Mouse (Mus musculus) ES-Bruce4 (cell line): ENCODE data around the gene Map4k4. TPM values are rescaled to one million over a fixed set of nuclear protein-coding genes. Genes with fewer than 3 reads are reported as not detected.

Experiments
- H3K27ac ChIP-seq: 2 replicates; pipeline ENCODE4 v1.5.1; 2012; ENCODE audit warnings: low read length, inconsistent platforms; ENCODE audit not compliant: insufficient read depth
- H3K27me3 ChIP-seq: 2 replicates; pipeline ENCODE4 v1.6.1; 2012; ENCODE audit warnings: mild to moderate bottlenecking, low read length, inconsistent platforms; ENCODE audit not compliant: control insufficient read depth, poor library complexity, insufficient read depth, severe bottlenecking
- H3K36me3 ChIP-seq: 2 replicates; pipeline ENCODE4 v1.6.1; 2012; ENCODE audit warnings: inconsistent platforms, mild to moderate bottlenecking, low read length, moderate library complexity; ENCODE audit not compliant: control insufficient read depth, poor library complexity, insufficient read depth, severe bottlenecking
- H3K4me1 ChIP-seq: one replicate; pipeline ENCODE4 v1.8.1; 2011; ENCODE audit warnings: low read length; ENCODE audit not compliant: control insufficient read depth, insufficient read depth
- H3K4me3 ChIP-seq: 2 replicates; pipeline ENCODE4 v1.5.1; 2011; ENCODE audit warnings: low read depth, mild to moderate bottlenecking, low read length
- H3K9ac ChIP-seq: 2 replicates; pipeline ENCODE4 v1.6.1; 2012; ENCODE audit warnings: low read depth, mild to moderate bottlenecking, inconsistent platforms; ENCODE audit not compliant: poor library complexity, severe bottlenecking
- H3K9me3 ChIP-seq: replicated peaks from 2 replicates; pipeline ENCODE4 v1.6.1; 2012; ENCODE audit warnings: mild to moderate bottlenecking, low read length, inconsistent platforms; ENCODE audit not compliant: control insufficient read depth, poor library complexity, insufficient read depth, severe bottlenecking
- CTCF ChIP-seq: IDR thresholded peaks from one replicate; pipeline ENCODE4 v1.8.1; 2011; ENCODE audit warnings: low read depth, low read length
- EP300 ChIP-seq: IDR thresholded peaks from 2 replicates; pipeline ENCODE4 v1.6.1; 2011; ENCODE audit warnings: low read depth, low read length; ENCODE audit not compliant: insufficient read depth
- POLR2A ChIP-seq: IDR thresholded peaks from one replicate; pipeline ENCODE4 v1.8.1; 2011; ENCODE audit warnings: low read length; ENCODE audit not compliant: insufficient read depth
- polyA plus RNA-seq: library from polyadenylated mRNA; stranded (reverse); fragments of >200 nt; gene quantifications from 2 replicates; pipeline ENCODE4 v1.2.4, GENCODE M21; 2011; ENCODE audit warnings: low read depth; ENCODE audit not compliant: missing spikeins, insufficient read depth, insufficient read length

The Map4k4 gene
- polyA plus RNA-seq, 1 experiment = 308 TPM

DNA sequence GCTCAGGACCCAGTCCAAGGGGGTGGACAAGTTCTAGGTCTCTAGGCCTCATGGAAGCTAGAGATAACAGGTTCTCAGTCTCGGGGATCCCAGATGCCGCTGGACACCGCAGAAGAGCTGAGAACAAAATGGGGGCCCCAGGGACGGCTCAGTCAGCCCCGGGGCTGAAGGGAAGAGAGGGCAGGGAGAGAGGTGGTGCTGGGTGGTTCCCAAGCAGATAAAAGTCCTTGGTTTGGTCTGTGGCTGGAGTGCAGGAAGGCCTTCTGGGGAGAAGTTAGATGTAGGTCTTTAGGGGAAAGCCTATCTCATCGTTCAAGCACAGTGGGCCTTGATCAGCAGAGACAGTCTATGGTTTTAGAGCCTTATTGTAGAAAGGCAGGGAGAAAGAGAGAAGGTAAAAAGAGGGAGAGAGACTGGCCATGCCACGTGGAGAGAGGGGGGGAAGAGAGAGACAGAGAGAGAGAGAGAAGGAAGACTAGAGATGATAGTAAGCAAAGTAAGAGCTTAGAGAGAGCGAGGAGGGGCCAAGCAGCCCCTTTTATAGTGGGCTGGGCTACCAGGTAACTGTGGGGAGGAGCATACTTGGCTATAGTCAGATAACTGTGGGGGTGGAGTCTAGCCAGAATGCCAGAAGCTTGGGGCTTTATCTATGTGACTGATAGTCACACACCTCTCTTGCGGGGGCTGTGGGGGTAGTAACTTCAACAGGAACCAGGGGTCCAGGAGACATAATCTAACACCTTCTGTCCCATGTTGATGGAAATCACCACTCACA lies 34.2 kb upstream of the Map4k4 start:
- Histone ChIP-seq H3K36me3 (no peaks in the 10 kb centered on the region), H3K4me1 (peaks cover 4% of the 10 kb centered on the region), H3K27ac (no peak overlapping the region), H3K9ac (no peak overlapping the region), H3K4me3 (no peak overlapping the region), H3K9me3 (no peaks in the 10 kb centered on the region), H3K27me3 (no peaks in the 10 kb centered on the region)
- TF ChIP-seq EP300 (no peak), CTCF (no peak), POLR2A (no peak)

DNA sequence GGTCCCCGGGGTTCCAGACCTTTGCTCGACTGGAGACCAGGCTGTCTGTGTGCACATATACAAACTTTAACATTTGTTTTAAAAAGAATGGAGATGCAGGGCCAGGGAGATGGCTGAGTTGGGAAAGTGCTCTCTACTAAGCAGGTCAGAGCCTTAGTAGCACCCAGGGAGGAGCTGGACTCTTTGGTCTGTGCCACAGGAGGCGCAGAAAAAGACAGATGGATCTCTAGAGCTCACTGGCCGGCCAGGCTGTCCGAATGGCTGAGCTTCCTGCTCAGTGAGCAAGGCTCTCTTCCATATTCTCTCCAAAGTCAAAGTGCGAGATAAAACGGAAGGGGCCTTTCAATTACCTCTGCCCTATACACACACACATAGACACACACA lies 33.6 kb upstream of the Map4k4 start:
- no peaks in the 10 kb centered on the region for H3K36me3 ChIP-seq
- H3K4me3 ChIP-seq = no peak overlapping the region
- H3K4me1 ChIP-seq = peaks cover 4% of the 10 kb centered on the region
- no peak overlapping the region for H3K9ac ChIP-seq
- H3K9me3 ChIP-seq = no peaks in the 10 kb centered on the region
- no peaks in the 10 kb centered on the region for H3K27me3 ChIP-seq
- no peak overlapping the region for H3K27ac ChIP-seq
- TF ChIP-seq POLR2A = no peak
- TF ChIP-seq EP300 = no peak
- no peak for TF ChIP-seq CTCF

DNA sequence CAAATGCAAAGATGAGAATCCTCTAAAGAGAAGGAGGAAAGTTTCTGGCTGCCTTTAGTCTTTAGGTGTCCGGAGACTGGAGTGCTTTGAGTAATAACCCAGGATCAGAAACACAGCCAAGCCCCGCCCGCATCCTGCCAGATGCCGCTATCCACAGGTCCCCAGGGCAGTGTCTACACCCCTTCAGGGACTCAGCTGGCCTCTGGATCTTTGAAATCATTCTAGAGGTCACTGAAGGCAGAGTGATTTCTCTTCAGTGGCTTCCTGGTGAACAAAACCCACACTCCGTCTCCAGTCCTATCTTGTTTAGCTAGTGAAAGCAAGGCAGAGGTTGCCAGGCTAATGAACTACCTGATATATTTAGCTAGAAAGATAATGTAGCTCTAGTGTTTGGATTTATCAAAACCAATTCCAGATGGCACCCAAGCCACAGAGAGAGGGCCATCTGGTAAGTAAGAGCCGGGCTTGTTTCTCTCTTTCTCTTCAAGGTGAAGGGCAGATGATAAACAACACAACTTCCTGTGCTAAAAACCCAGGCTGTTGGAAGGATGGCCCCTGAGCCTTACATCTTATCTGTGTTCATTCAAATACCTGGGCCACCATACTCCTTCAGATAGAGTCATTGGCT lies 32.6 kb upstream of the Map4k4 start:
- no peaks in the 10 kb centered on the region for H3K27me3 ChIP-seq
- H3K9ac ChIP-seq = no peak overlapping the region
- H3K4me1 ChIP-seq = peaks cover 4% of the 10 kb centered on the region
- H3K4me3 ChIP-seq = no peak overlapping the region
- TF ChIP-seq POLR2A = no peak
- 0 out of 2 replicates have a peak, but pooled peaks have one; percentile 24 for TF ChIP-seq EP300
- H3K36me3 ChIP-seq = no peaks in the 10 kb centered on the region
- H3K9me3 ChIP-seq = no peaks in the 10 kb centered on the region
- no peak overlapping the region for H3K27ac ChIP-seq

DNA sequence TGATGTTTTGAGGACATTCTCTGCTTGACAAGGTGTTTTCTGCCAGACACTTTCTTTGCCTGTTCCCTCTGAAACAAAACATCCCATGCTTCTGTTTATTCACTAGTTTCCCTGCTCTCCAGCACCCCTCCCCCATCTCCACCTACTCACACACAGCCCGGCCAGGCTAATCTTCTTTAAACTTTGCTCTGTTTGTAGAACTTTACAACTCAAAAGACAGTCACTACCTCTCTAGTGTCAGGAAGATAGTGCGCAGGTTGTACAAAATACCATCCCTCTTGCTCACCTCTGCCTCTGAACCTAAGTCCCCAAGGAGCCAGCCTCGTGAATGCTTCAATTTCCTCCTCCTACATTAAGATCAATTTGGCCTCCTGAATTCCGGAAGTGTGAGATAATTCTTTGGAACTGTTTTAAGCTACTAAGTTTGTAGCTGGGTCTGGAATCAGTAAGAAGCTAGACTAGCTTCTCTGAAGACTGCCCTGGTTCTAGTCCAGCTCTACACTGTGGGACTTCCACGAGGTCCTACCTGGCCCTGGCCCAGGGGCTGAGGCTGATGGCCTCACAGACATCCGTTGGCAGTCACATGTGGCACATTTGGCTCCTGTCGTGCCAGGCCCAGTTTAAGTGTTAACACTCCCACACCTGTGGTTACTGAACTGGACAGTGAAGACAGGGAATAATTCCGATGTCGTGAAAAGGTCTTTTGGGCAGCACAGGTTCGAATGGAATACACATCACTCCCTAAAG lies 31.7 kb upstream of the Map4k4 start:
- peaks cover 4% of the 10 kb centered on the region for H3K4me1 ChIP-seq
- no peaks in the 10 kb centered on the region for H3K36me3 ChIP-seq
- H3K27ac ChIP-seq = no peak overlapping the region
- no peaks in the 10 kb centered on the region for H3K9me3 ChIP-seq
- H3K9ac ChIP-seq = no peak overlapping the region
- TF ChIP-seq CTCF (no peak), POLR2A (no peak), EP300 (no peak)
- H3K27me3 ChIP-seq = no peaks in the 10 kb centered on the region
- no peak overlapping the region for H3K4me3 ChIP-seq

DNA sequence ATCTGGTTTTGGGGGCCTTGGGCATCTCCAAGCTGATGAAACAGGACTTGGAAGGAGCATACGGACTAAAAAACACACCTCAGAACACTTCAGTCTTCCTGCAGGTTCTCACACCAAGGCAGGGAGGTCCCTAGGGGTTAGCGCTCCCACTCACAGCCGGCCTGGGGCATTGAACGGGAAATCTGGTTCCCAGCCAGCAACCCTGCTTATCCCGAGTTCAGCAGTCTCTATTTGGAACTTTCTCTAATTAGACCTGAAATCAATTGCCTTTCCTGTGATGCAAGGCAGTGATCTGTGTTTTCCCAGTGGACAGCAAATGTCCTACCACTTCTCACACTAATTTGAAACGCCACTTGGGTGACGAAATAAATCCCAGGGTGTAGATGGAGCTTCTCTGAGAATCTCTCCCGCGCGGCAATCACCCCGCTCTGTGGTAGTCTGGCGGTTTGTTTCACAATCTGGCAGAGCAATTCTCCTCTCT lies 31.0 kb upstream of the Map4k4 start:
- no peak overlapping the region for H3K9ac ChIP-seq
- peaks cover 2% of the 10 kb centered on the region for H3K4me1 ChIP-seq
- no peak overlapping the region for H3K27ac ChIP-seq
- H3K4me3 ChIP-seq = no peak overlapping the region
- H3K36me3 ChIP-seq = no peaks in the 10 kb centered on the region
- no peaks in the 10 kb centered on the region for H3K27me3 ChIP-seq
- H3K9me3 ChIP-seq = no peaks in the 10 kb centered on the region
- TF ChIP-seq POLR2A = no peak
- no peak for TF ChIP-seq CTCF
- no peak for TF ChIP-seq EP300

DNA sequence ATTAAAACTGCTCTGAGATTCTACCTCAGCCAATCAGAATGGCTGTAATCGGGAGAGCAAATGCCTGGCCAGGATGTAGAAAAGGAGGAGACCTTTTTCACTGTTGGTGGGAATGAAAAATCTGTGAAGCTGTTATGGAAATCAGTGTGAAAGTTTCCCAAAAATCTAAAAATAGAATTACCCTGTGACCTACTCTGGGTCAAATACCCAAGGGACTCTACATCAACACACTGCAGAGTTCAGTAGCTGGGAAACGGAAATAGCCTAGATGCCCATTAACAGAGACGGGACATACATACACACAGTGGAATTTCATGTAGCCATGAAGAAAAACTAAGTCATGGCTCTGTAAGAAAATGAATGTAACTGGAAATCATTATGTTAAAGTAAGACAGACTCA lies 22.7 kb upstream of the Map4k4 start:
- H3K4me1 ChIP-seq = no peaks in the 10 kb centered on the region
- H3K9me3 ChIP-seq = no peaks in the 10 kb centered on the region
- TF ChIP-seq CTCF (no peak), POLR2A (no peak), EP300 (no peak)
- no peak overlapping the region for H3K9ac ChIP-seq
- H3K36me3 ChIP-seq = no peaks in the 10 kb centered on the region
- no peak overlapping the region for H3K27ac ChIP-seq
- H3K27me3 ChIP-seq = no peaks in the 10 kb centered on the region
- H3K4me3 ChIP-seq = no peak overlapping the region
